Mouse (Mus musculus): ENCODE data around the gene Zfp771. TPM values are rescaled to one million over a fixed set of nuclear protein-coding genes. Genes with fewer than 3 reads are reported as not detected.
A peak's percentile ranks its signal among the peaks of the same experiment; 100 is the strongest.

Zfp771 gene
- total RNA-seq, 1 experiment from 2014 or later = 25.9 TPM

GRCm38 (mm10) chr7:127253821-127254769 lies 10.0 kb downstream of the Zfp771 start:
- peak; percentile 96 for DNase-seq

- no peak for DNase-seq
Observed at GRCm38 (mm10) chr7:127255008-127255407, 10.9 kb downstream of the Zfp771 start.

- no peak for DNase-seq
Observed at GRCm38 (mm10) chr7:127255965-127256364, 11.9 kb downstream of the Zfp771 start.

GRCm38 (mm10) chr7:127256518-127256917 lies 12.4 kb downstream of the Zfp771 start:
- DNase-seq = no peak

- no peak for DNase-seq
Observed at GRCm38 (mm10) chr7:127259186-127259905, 15.3 kb downstream of the Zfp771 start.

GRCm38 (mm10) chr7:127260309-127261111 lies 16.4 kb downstream of the Zfp771 start, which contains the start of gene Dctpp1:
Gene Dctpp1 (minus strand): TSS chr7:127260709.
- DNase-seq = peak; percentile 97

- no peak for DNase-seq
Observed at GRCm38 (mm10) chr7:127262218-127262961, 18.3 kb downstream of the Zfp771 start.

GRCm38 (mm10) chr7:127263526-127263925 lies 19.5 kb downstream of the Zfp771 start:
- DNase-seq = no peak

GRCm38 (mm10) chr7:127270256-127270655 lies 26.2 kb downstream of the Zfp771 start:
- no peak for DNase-seq

GRCm38 (mm10) chr7:127270666-127271065 lies 26.6 kb downstream of the Zfp771 start:
- DNase-seq = no peak

- no peak for DNase-seq
Observed at GRCm38 (mm10) chr7:127271093-127271492, 27.0 kb downstream of the Zfp771 start.

GRCm38 (mm10) chr7:127272566-127272965 lies 28.5 kb downstream of the Zfp771 start:
- peak; percentile 57 for DNase-seq

- peak; percentile 68 for DNase-seq
Observed at GRCm38 (mm10) chr7:127273118-127273923, 29.2 kb downstream of the Zfp771 start.

GRCm38 (mm10) chr7:127273925-127274789 lies 30.1 kb downstream of the Zfp771 start, which contains the start of gene Sephs2:
Gene Sephs2 (minus strand): TSS chr7:127274055.
- DNase-seq = peak; percentile 94

- no peak for DNase-seq
Observed at GRCm38 (mm10) chr7:127276519-127276961, 32.5 kb downstream of the Zfp771 start.

- DNase-seq = peak; percentile 76
Observed at GRCm38 (mm10) chr7:127278311-127278710, 34.2 kb downstream of the Zfp771 start.

- no peak for DNase-seq
Observed at GRCm38 (mm10) chr7:127280092-127280491, 36.0 kb downstream of the Zfp771 start.

GRCm38 (mm10) chr7:127281114-127281513 lies 37.0 kb downstream of the Zfp771 start:
- DNase-seq = no peak

- DNase-seq = no peak
Observed at GRCm38 (mm10) chr7:127282190-127282589, 38.1 kb downstream of the Zfp771 start.
